Mouse (Mus musculus): Measurements from ENCODE around the gene Gm43064. TPM values are rescaled to one million over a fixed set of nuclear protein-coding genes. Genes with fewer than 3 reads are reported as not detected.

Gene Gm43064
- polyA plus RNA-seq, 1 experiment from 2014 or later = 0.24 TPM

- no peaks in the 10 kb centered on the region for H3K4me1 ChIP-seq (replicated peaks)
- no peak overlapping the region for H3K4me3 ChIP-seq (replicated peaks)
- no peak overlapping the region for H3K9ac ChIP-seq (replicated peaks)
- no peaks in the 10 kb centered on the region for H3K9me3 ChIP-seq
- H3K36me3 ChIP-seq = no peaks in the 10 kb centered on the region
- no peaks in the 10 kb centered on the region for H3K27me3 ChIP-seq
- ATAC-seq (ENCODE audit: insufficient number of reproducible peaks, insufficient read depth, low FRiP score, low TSS enrichment, low read depth) = no peak
- 86% methylated on average over 7 of the region's 7 CpGs for WGBS
- no peak overlapping the region for H3K4me2 ChIP-seq
- no peak overlapping the region for H3K27ac ChIP-seq
Observed at GRCm38 (mm10) chr3:103857036-103857805, 47.8 kb downstream of the Gm43064 start.

DNA sequence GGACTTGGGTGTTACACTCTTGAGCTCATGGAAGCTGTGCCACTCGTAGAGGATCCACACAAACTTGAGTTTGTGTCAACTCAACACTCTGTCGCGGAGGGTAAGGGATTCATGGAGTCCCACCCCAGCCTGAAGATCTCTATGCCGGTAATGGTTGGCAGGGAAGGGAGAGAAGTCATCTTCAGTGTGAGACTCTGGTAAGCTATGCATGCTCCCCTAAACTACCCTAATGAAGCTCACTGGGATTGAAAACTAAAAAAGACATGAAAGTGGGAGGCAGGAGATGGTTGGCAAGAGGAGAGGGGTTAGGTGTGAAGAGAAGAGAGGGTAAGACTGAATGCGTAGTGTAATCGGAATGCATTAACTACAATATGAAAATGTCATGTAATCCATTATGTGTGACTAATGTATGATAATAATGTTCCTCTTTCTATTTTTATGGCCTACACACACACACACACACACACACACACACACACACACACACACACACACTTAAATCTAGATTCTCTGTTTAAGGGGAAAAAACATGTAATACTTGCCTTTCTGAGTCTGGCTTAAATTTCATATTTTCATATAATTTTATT, 48.7 kb downstream of the Gm43064 start:
- Histone ChIP-seq H3K9me3 (no peaks in the 10 kb centered on the region), H3K4me3 (replicated peaks) (no peak overlapping the region), H3K36me3 (no peaks in the 10 kb centered on the region), H3K9ac (replicated peaks) (no peak overlapping the region), H3K4me1 (replicated peaks) (no peaks in the 10 kb centered on the region), H3K4me2 (no peak overlapping the region), H3K27me3 (no peaks in the 10 kb centered on the region), H3K27ac (no peak overlapping the region)
- ATAC-seq (ENCODE audit: insufficient number of reproducible peaks, insufficient read depth, low FRiP score, low TSS enrichment, low read depth) = no peak
- 91% methylated on average over 6 of the region's 6 CpGs for WGBS

DNA sequence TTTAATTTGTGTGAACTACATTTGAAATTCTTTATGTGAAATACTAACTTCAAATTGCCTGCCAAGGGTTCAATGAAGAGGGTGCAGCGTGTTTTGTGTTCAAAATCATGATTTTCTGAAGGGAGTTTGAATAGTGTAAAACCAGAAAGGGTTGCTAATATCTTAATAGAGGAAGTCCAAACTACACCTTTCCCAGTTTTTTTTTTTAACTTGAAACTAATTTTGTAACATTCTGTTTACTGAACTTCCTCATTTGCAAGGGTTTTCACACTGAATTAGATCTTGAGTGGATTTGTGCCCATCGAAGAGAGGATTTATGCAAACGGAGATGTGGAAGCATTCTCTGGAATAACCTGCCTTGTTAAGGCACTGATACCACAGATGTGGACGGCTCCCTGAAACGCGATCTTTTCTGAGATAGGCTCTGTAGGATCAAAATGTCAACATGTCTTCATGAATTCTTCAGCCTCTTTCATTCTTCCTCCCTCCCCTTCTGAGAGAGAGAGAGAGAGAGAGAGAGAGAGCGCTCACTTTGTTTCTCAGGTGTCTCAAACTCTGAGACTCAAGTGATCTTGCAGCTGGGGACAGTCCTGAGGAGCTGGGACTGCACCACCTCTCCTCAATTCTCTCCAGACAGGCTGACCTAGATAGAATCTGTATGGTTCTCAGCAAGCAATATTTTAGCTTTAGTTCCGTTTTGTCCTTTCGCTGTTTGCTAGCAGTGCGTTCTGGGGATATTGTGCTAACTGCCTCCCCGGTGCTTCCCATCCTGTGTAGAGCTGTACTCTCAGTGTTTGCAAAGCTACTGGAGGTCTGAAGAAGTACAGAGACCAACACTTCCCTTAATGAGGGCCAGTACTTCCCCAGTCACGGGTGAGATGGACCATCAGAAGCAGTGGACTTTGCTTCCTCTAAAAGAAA, 49.8 kb downstream of the Gm43064 start, which contains the start of gene Ptpn22:
TSS of gene Ptpn22 (plus strand) at position 915 of the 921 bp plus-strand sequence.
- no peaks in the 10 kb centered on the region for H3K36me3 ChIP-seq
- H3K27me3 ChIP-seq = no peaks in the 10 kb centered on the region
- H3K4me1 ChIP-seq (replicated peaks) = no peaks in the 10 kb centered on the region
- H3K9ac ChIP-seq (replicated peaks) = no peak within 1 kb of the TSS
- no peaks in the 10 kb centered on the region for H3K9me3 ChIP-seq
- ATAC-seq (ENCODE audit: insufficient number of reproducible peaks, insufficient read depth, low FRiP score, low TSS enrichment, low read depth) = no peak
- H3K4me3 ChIP-seq (replicated peaks) = no peak within 1 kb of the TSS
- H3K27ac ChIP-seq = no peak within 1 kb of the TSS
- 79% methylated on average over 12 of the region's 12 CpGs for WGBS
- H3K4me2 ChIP-seq = no peak within 1 kb of the TSS

GRCm38 (mm10) chr3:103859851-103860391, 50.5 kb downstream of the Gm43064 start:
- Histone ChIP-seq H3K4me2 (no peak overlapping the region), H3K36me3 (no peaks in the 10 kb centered on the region), H3K27ac (no peak overlapping the region), H3K4me3 (replicated peaks) (no peak overlapping the region), H3K9me3 (no peaks in the 10 kb centered on the region), H3K27me3 (no peaks in the 10 kb centered on the region), H3K4me1 (replicated peaks) (no peaks in the 10 kb centered on the region), H3K9ac (replicated peaks) (no peak overlapping the region)
- ATAC-seq (ENCODE audit: insufficient number of reproducible peaks, insufficient read depth, low FRiP score, low TSS enrichment, low read depth) = no peak
- 75% methylated on average over 6 of the region's 6 CpGs for WGBS

DNA sequence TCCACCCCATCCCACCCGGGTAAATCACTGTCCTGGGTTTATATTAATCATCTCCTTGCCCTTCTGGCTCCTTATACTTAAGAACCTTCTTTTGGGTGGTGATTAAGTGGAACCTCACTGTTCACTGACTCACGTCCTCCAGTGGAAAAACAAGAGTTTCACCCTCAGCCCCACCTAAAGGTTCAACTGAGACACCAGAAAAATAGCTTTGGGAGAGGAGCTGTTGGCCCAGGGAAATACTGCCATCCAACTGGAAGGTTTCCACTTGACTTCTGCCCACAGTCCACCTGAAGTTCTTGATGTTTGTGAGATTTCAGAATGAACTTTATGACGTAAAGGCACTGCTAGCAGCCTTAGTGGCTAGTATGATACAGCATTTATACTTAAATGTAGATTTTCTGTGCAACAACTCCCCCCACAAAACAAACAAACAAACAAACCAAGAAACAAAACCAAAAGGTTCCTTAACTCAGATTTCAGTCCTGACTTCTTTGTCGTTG, 53.4 kb downstream of the Gm43064 start:
- H3K4me1 ChIP-seq (replicated peaks) = no peaks in the 10 kb centered on the region
- WGBS = 63% methylated on average over 4 of the region's 4 CpGs
- no peaks in the 10 kb centered on the region for H3K27me3 ChIP-seq
- no peak for ATAC-seq (ENCODE audit: insufficient number of reproducible peaks, insufficient read depth, low FRiP score, low TSS enrichment, low read depth)
- no peak overlapping the region for H3K27ac ChIP-seq
- H3K9me3 ChIP-seq = no peaks in the 10 kb centered on the region
- no peak overlapping the region for H3K9ac ChIP-seq (replicated peaks)
- no peaks in the 10 kb centered on the region for H3K36me3 ChIP-seq
- H3K4me3 ChIP-seq (replicated peaks) = no peak overlapping the region
- H3K4me2 ChIP-seq = no peak overlapping the region

- no peak overlapping the region for H3K9ac ChIP-seq (replicated peaks)
- H3K27ac ChIP-seq = no peak overlapping the region
- H3K4me3 ChIP-seq (replicated peaks) = no peak overlapping the region
- no peaks in the 10 kb centered on the region for H3K4me1 ChIP-seq (replicated peaks)
- H3K9me3 ChIP-seq = no peaks in the 10 kb centered on the region
- 93% methylated on average over 6 of the region's 6 CpGs for WGBS
- H3K27me3 ChIP-seq = no peaks in the 10 kb centered on the region
- no peak for ATAC-seq (ENCODE audit: insufficient number of reproducible peaks, insufficient read depth, low FRiP score, low TSS enrichment, low read depth)
- H3K36me3 ChIP-seq = no peaks in the 10 kb centered on the region
- H3K4me2 ChIP-seq = no peak overlapping the region
Observed at GRCm38 (mm10) chr3:103864200-103864599, 54.8 kb downstream of the Gm43064 start.

DNA sequence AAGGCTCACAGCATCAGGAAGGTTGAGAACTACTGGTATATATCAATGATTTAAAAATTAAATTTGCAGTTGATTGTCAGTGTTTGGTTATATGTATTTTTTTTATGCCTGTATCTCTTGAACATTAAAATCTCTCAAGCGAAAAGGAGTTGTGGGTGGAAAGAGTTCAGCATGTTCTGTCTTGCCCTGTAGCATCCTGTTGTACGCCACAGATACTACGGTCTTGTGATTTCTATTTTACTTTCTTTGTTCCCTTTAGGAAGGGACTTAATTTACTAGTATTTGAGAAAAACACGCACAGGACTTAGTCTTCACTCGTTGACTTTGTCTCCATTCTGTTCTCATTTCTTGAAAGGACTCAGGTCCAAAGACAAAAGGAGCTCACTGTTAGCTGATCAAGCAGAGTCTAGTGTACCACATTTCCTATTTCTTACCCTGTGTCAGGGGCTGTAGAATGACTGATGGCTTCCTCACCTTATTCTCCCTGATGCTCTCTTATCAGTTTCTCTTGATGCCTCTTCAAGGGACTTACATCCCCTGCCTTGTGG, 58.1 kb downstream of the Gm43064 start:
- no peak for ATAC-seq (ENCODE audit: insufficient number of reproducible peaks, insufficient read depth, low FRiP score, low TSS enrichment, low read depth)
- Histone ChIP-seq H3K9ac (replicated peaks) (no peak overlapping the region), H3K4me2 (no peak overlapping the region), H3K27me3 (no peaks in the 10 kb centered on the region), H3K4me1 (replicated peaks) (no peaks in the 10 kb centered on the region), H3K9me3 (no peaks in the 10 kb centered on the region), H3K36me3 (no peaks in the 10 kb centered on the region), H3K4me3 (replicated peaks) (no peak overlapping the region), H3K27ac (no peak overlapping the region)
- 87% methylated on average over 5 of the region's 5 CpGs for WGBS

GRCm38 (mm10) chr3:103868008-103868407, 58.6 kb downstream of the Gm43064 start:
- Histone ChIP-seq H3K4me3 (replicated peaks) (no peak overlapping the region), H3K9me3 (no peaks in the 10 kb centered on the region), H3K27ac (no peak overlapping the region), H3K36me3 (no peaks in the 10 kb centered on the region), H3K9ac (replicated peaks) (no peak overlapping the region), H3K27me3 (no peaks in the 10 kb centered on the region), H3K4me2 (no peak overlapping the region), H3K4me1 (replicated peaks) (no peaks in the 10 kb centered on the region)
- ATAC-seq (ENCODE audit: insufficient number of reproducible peaks, insufficient read depth, low FRiP score, low TSS enrichment, low read depth) = no peak
- 76% methylated on average over 4 of the region's 4 CpGs for WGBS

GRCm38 (mm10) chr3:103872663-103873098, 63.3 kb downstream of the Gm43064 start:
- 66% methylated on average over 3 of the region's 3 CpGs for WGBS

DNA sequence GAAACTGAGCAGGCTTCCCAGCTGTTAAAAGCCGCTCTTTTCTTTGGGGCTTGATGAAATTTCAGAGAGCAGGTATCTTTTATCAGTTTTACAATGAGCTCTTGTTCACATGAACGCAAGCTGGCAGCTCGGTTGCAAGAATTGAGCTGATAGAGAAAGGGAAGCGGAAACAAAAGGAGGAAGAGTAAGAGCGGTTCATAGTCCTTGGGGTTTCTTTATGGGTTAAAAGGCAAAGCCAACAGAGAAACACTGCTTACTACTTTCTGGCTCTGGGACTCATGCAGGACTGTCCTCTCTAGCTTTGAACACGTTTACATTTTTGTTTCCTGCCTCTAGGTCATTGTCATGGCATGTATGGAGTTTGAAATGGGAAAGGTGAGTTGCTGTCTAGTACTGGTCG, 65.0 kb downstream of the Gm43064 start:
- no peaks in the 10 kb centered on the region for H3K4me1 ChIP-seq (replicated peaks)
- WGBS = 78% methylated on average over 7 of the region's 7 CpGs
- H3K9ac ChIP-seq (replicated peaks) = no peak overlapping the region
- no peaks in the 10 kb centered on the region for H3K27me3 ChIP-seq
- H3K36me3 ChIP-seq = no peaks in the 10 kb centered on the region
- no peaks in the 10 kb centered on the region for H3K9me3 ChIP-seq
- H3K27ac ChIP-seq = no peak overlapping the region
- H3K4me3 ChIP-seq (replicated peaks) = no peak overlapping the region
- no peak for ATAC-seq (ENCODE audit: insufficient number of reproducible peaks, insufficient read depth, low FRiP score, low TSS enrichment, low read depth)
- H3K4me2 ChIP-seq = no peak overlapping the region

More at GRCm38 (mm10) chr3:103872663-103873098, 63.3 kb downstream of the Gm43064 start:
- no peaks in the 10 kb centered on the region for H3K9me3 ChIP-seq
- ATAC-seq (ENCODE audit: insufficient number of reproducible peaks, insufficient read depth, low FRiP score, low TSS enrichment, low read depth) = no peak
- H3K9ac ChIP-seq (replicated peaks) = no peak overlapping the region
- no peak overlapping the region for H3K4me3 ChIP-seq (replicated peaks)
- no peak overlapping the region for H3K27ac ChIP-seq
- no peaks in the 10 kb centered on the region for H3K4me1 ChIP-seq (replicated peaks)
- H3K4me2 ChIP-seq = no peak overlapping the region
- H3K36me3 ChIP-seq = no peaks in the 10 kb centered on the region
- H3K27me3 ChIP-seq = no peaks in the 10 kb centered on the region

Measured in limb, embryonic 12.5 days (tissue).